Mouse (Mus musculus) layer of hippocampus, adult 6 months (tissue): Measurements from ENCODE around the gene Rprd1b. TPM values are rescaled to one million over a fixed set of nuclear protein-coding genes. Genes with fewer than 3 reads are reported as not detected.

Source experiments
- long read RNA-seq, 2 experiments: library from polyadenylated mRNA; unstranded; transcript quantifications; one replicate each; pipeline ENCODE4 v2.0.0; 2019 to 2020
- polyA plus RNA-seq: library from polyadenylated mRNA; unstranded; fragments of <200 nt; fragmentation: Nextera tagmentation; gene quantifications from 2 replicates; pipeline ENCODE4 v1.2.3, GENCODE M21; 2021

The Rprd1b gene
- 21.7 TPM in 2 replicates for polyA plus RNA-seq
- long read RNA-seq, experiment 1, full-length matches to known transcripts, result 10 of 30 reads
- long read RNA-seq, experiment 1, partial matches to known transcripts, result 10 of 30 reads
- long read RNA-seq, experiment 1, other reads (novel, unspliced or antisense), result 10 of 30 reads
- long read RNA-seq, experiment 2, full-length matches to known transcripts, result 86 of 122 reads
- long read RNA-seq, experiment 2, partial matches to known transcripts, result 5 of 122 reads
- long read RNA-seq, experiment 2, other reads (novel, unspliced or antisense), result 31 of 122 reads

GRCm38 (mm10) chr2:158028354-158028863, at the start of gene Rprd1b, which contains the start of gene Tti1:
Gene Rprd1b, plus strand, starts transcription at chr2:158028497.
Gene Tti1, minus strand, starts transcription at chr2:158028433.

GRCm38 (mm10) chr2:158146223-158146622, 117.9 kb downstream of the Rprd1b start, which contains the start of gene Tgm2:
Gene Tgm2, minus strand, starts transcription at chr2:158146436.

Other genes with a start within 250 kb of the Rprd1b start
- gene Vstm2l, start 113.8 kb upstream of the Rprd1b start, polyA plus RNA-seq, result 1.2 and 1.6 TPM in 2 replicates
- 6.8 and 7.4 TPM in 2 replicates for gene Tti1, start 64 bp upstream of the Rprd1b start, polyA plus RNA-seq
- gene Tgm2, start 117.9 kb downstream of the Rprd1b start, polyA plus RNA-seq, result 3.9 and 5.2 TPM in 2 replicates
- gene D630003M21Rik, start 200.7 kb downstream of the Rprd1b start, polyA plus RNA-seq, result 1.4 and 1.8 TPM in 2 replicates
- gene Bpi, start 229.6 kb downstream of the Rprd1b start, polyA plus RNA-seq, result not detected in 2 replicates